Mouse (Mus musculus): ENCODE data around the gene Gorab. TPM values are rescaled to one million over a fixed set of nuclear protein-coding genes. Genes with fewer than 3 reads are reported as not detected.

Gene Gorab
- polyA plus RNA-seq, 1 experiment from 2014 or later, result 18.2 TPM

DNA sequence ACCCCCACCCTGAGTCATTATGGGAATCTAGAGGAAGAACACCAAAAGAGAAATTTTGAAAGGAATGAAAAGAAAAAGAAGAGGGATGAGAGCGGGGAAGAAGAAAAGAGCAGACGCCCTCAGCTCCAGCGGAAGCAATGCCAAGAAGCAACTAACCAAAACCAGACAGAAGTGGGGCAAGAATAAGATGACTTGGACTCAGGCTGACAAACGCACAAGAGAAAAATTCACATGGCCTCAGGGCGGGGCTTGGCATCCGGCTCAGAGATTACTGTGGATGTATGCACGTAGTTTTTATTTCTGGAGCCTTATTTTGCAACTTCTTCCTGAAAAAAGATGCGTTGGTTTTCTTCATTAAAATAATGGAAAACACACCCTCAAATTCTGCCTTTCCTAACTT, 41.3 kb downstream of the Gorab start:
- 66% methylated on average over 8 of the region's 8 CpGs for WGBS
- no peak overlapping the region for H3K4me2 ChIP-seq (replicated peaks; ENCODE audit: low read depth, low read length)
- peak overlapping the region; percentile 44; the same call in 1 of the 2 replicates for H3K27ac ChIP-seq (ENCODE audit: low read length)
- H3K9me3 ChIP-seq (ENCODE audit: control insufficient read depth, low read depth, low read length), result no peaks in the 10 kb centered on the region
- H3K4me3 ChIP-seq (ENCODE audit: low read depth, low read length), result no peak overlapping the region
- no peak for ATAC-seq (ENCODE audit: insufficient number of reproducible peaks, insufficient read depth, low FRiP score, low read depth)
- H3K27me3 ChIP-seq (ENCODE audit: control insufficient read depth, insufficient read depth, low read length), result no peaks in the 10 kb centered on the region
- H3K36me3 ChIP-seq (ENCODE audit: control insufficient read depth, insufficient read depth, low read length), result no peaks in the 10 kb centered on the region
- H3K4me1 ChIP-seq (ENCODE audit: control insufficient read depth, insufficient read depth, low read length), result 0 out of 2 replicates have a peak, but pooled peaks cover 3% of the 10 kb centered on the region
- no peak overlapping the region for H3K9ac ChIP-seq (replicated peaks; ENCODE audit: low read depth, low read length)

DNA sequence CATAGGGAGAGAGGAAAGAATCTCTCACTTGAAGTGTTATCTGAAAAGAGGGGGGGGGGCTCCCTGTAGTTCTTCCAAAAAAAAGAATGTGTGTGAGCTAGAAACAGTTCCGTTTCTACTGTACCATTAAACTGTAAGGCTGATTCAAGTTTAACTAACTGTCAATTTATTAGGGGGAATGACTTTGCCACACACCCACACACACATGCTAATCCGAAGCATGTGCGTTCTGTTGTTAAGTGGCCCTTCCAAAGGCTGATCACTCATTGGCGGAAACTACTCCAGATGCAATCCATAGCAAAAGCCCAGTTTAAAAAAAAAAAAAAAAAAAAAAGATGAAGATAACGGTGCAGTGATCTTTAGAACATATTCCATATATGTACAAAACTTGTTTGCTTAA, 42.1 kb downstream of the Gorab start:
- 51% methylated on average over 5 of the region's 5 CpGs for WGBS
- Histone ChIP-seq H3K27me3 (ENCODE audit: control insufficient read depth, insufficient read depth, low read length) (no peaks in the 10 kb centered on the region), H3K9ac (replicated peaks; ENCODE audit: low read depth, low read length) (no peak overlapping the region), H3K36me3 (ENCODE audit: control insufficient read depth, insufficient read depth, low read length) (no peaks in the 10 kb centered on the region), H3K4me1 (ENCODE audit: control insufficient read depth, insufficient read depth, low read length) (0 out of 2 replicates have a peak, but pooled peaks cover 3% of the 10 kb centered on the region), H3K4me2 (replicated peaks; ENCODE audit: low read depth, low read length) (no peak overlapping the region), H3K9me3 (ENCODE audit: control insufficient read depth, low read depth, low read length) (no peaks in the 10 kb centered on the region), H3K4me3 (ENCODE audit: low read depth, low read length) (no peak overlapping the region), H3K27ac (ENCODE audit: low read length) (no peak overlapping the region; the same call in 1 of the 2 replicates)
- no peak for ATAC-seq (ENCODE audit: insufficient number of reproducible peaks, insufficient read depth, low FRiP score, low read depth)

- Histone ChIP-seq H3K4me3 (ENCODE audit: low read depth, low read length) (no peak overlapping the region), H3K27ac (ENCODE audit: low read length) (no peak overlapping the region), H3K9me3 (ENCODE audit: control insufficient read depth, low read depth, low read length) (no peaks in the 10 kb centered on the region), H3K4me1 (ENCODE audit: control insufficient read depth, insufficient read depth, low read length) (0 out of 2 replicates have a peak, but pooled peaks cover 3% of the 10 kb centered on the region), H3K36me3 (ENCODE audit: control insufficient read depth, insufficient read depth, low read length) (no peaks in the 10 kb centered on the region), H3K4me2 (replicated peaks; ENCODE audit: low read depth, low read length) (no peak overlapping the region), H3K9ac (replicated peaks; ENCODE audit: low read depth, low read length) (no peak overlapping the region), H3K27me3 (ENCODE audit: control insufficient read depth, insufficient read depth, low read length) (no peaks in the 10 kb centered on the region)
- WGBS, result 29% methylated on average over 6 of the region's 6 CpGs
- no peak for ATAC-seq (ENCODE audit: insufficient number of reproducible peaks, insufficient read depth, low FRiP score, low read depth)
Measured at GRCm38 (mm10) chr1:163360796-163361195, 42.7 kb downstream of the Gorab start.

DNA sequence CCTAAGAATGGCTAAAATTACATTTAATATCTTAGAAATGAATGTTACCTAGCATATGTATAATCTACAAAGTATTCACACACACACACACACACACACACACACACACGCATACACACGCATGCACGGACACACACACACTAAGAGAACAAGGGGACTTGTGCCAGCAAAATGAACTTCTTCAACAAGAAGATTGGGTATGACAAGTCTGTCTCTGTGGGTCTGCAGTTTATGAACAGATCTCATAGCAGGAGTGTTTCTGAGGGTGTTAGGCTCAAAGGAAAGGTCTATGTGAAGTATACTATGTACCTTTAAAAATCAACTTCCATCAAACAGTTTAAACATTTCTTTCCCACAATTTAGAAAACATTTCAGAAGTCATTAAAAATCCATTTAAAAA, 43.9 kb downstream of the Gorab start:
- ATAC-seq (ENCODE audit: insufficient number of reproducible peaks, insufficient read depth, low FRiP score, low read depth), result no peak
- no peaks in the 10 kb centered on the region for H3K27me3 ChIP-seq (ENCODE audit: control insufficient read depth, insufficient read depth, low read length)
- H3K4me2 ChIP-seq (replicated peaks; ENCODE audit: low read depth, low read length), result no peak overlapping the region
- 0 out of 2 replicates have a peak, but pooled peaks cover 3% of the 10 kb centered on the region for H3K4me1 ChIP-seq (ENCODE audit: control insufficient read depth, insufficient read depth, low read length)
- no peak overlapping the region for H3K27ac ChIP-seq (ENCODE audit: low read length)
- H3K4me3 ChIP-seq (ENCODE audit: low read depth, low read length), result no peak overlapping the region
- H3K9ac ChIP-seq (replicated peaks; ENCODE audit: low read depth, low read length), result no peak overlapping the region
- H3K36me3 ChIP-seq (ENCODE audit: control insufficient read depth, insufficient read depth, low read length), result no peaks in the 10 kb centered on the region
- H3K9me3 ChIP-seq (ENCODE audit: control insufficient read depth, low read depth, low read length), result no peaks in the 10 kb centered on the region
- 87% methylated on average over 3 of the region's 3 CpGs for WGBS

DNA sequence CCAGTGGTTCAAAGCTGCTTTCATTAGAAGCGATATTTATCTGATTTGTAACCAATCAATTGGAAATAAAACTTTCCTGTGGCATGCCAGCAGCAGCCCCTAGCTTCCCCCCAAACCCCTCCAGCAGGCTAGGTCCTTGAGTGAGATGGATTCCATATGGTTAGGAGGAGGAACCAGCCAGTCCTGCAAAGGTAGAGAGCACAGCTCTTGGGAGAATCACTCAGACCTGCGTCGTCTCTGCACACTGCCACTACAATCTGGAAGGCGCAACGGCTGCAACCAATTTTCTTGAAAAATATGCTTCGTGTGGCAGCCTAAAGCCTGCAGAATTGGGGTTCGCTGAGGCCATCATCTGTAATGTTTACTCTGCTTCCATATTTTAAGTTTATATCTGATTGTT, 45.3 kb downstream of the Gorab start:
- no peaks in the 10 kb centered on the region for H3K9me3 ChIP-seq (ENCODE audit: control insufficient read depth, low read depth, low read length)
- no peak for ATAC-seq (ENCODE audit: insufficient number of reproducible peaks, insufficient read depth, low FRiP score, low read depth)
- H3K27me3 ChIP-seq (ENCODE audit: control insufficient read depth, insufficient read depth, low read length), result no peaks in the 10 kb centered on the region
- no peak overlapping the region for H3K27ac ChIP-seq (ENCODE audit: low read length)
- 23% methylated on average over 7 of the region's 7 CpGs for WGBS
- peak overlapping the region; percentile 12; the same call in 1 of the 2 replicates for H3K4me2 ChIP-seq (replicated peaks; ENCODE audit: low read depth, low read length)
- H3K4me1 ChIP-seq (ENCODE audit: control insufficient read depth, insufficient read depth, low read length), result 0 out of 2 replicates have a peak, but pooled peaks cover 3% of the 10 kb centered on the region
- no peaks in the 10 kb centered on the region for H3K36me3 ChIP-seq (ENCODE audit: control insufficient read depth, insufficient read depth, low read length)
- H3K9ac ChIP-seq (replicated peaks; ENCODE audit: low read depth, low read length), result no peak overlapping the region
- H3K4me3 ChIP-seq (ENCODE audit: low read depth, low read length), result no peak overlapping the region

DNA sequence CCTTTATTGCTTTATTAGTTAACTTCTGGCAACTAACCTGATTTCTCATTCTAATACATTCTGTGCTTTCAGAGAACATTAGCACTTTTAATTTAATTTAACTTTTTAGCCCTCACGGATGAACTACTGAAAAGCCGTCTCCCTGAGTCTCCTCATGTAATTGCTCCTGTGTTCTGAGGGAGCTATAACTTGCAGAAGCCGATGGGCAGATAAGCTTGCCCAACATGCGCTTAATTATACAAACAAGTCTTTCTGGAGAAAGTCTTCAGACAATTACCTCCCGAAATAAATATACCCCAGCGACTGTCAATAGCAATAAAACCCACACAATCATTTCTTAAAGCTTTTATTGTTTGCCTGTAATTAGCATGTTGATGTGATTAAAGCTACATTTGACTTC, 45.7 kb downstream of the Gorab start:
- WGBS, result 35% methylated on average over 6 of the region's 6 CpGs
- Histone ChIP-seq H3K4me2 (replicated peaks; ENCODE audit: low read depth, low read length) (peak overlapping the region; percentile 12; the same call in 1 of the 2 replicates), H3K27ac (ENCODE audit: low read length) (no peak overlapping the region), H3K4me3 (ENCODE audit: low read depth, low read length) (no peak overlapping the region), H3K4me1 (ENCODE audit: control insufficient read depth, insufficient read depth, low read length) (0 out of 2 replicates have a peak, but pooled peaks cover 3% of the 10 kb centered on the region), H3K9ac (replicated peaks; ENCODE audit: low read depth, low read length) (no peak overlapping the region), H3K27me3 (ENCODE audit: control insufficient read depth, insufficient read depth, low read length) (no peaks in the 10 kb centered on the region), H3K36me3 (ENCODE audit: control insufficient read depth, insufficient read depth, low read length) (no peaks in the 10 kb centered on the region), H3K9me3 (ENCODE audit: control insufficient read depth, low read depth, low read length) (no peaks in the 10 kb centered on the region)
- no peak for ATAC-seq (ENCODE audit: insufficient number of reproducible peaks, insufficient read depth, low FRiP score, low read depth)

DNA sequence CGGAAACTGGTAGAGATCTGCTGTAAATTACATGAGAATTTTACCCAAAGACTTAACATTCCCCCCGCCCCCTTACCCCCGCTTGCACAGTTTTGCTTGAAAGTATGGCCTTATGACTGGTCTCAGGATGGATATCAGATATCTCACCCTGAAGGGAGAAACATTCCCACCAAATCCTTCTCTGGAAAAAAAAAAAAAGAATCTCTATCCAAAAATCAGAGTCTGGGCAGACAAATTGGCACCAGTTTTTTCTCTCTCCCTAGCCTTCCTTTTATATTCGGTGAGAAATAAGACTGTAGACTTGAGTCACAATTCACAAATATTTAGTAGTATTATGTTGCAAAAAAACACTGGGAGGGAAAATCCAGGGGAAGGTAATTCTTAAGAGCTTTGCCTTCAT, 47.3 kb downstream of the Gorab start:
- H3K9ac ChIP-seq (replicated peaks; ENCODE audit: low read depth, low read length), result no peak overlapping the region
- H3K27ac ChIP-seq (ENCODE audit: low read length), result no peak overlapping the region
- no peaks in the 10 kb centered on the region for H3K36me3 ChIP-seq (ENCODE audit: control insufficient read depth, insufficient read depth, low read length)
- no peak for ATAC-seq (ENCODE audit: insufficient number of reproducible peaks, insufficient read depth, low FRiP score, low read depth)
- H3K4me3 ChIP-seq (ENCODE audit: low read depth, low read length), result no peak overlapping the region
- no peaks in the 10 kb centered on the region for H3K9me3 ChIP-seq (ENCODE audit: control insufficient read depth, low read depth, low read length)
- WGBS, result 60% methylated on average over 4 of the region's 4 CpGs
- H3K4me1 ChIP-seq (ENCODE audit: control insufficient read depth, insufficient read depth, low read length), result no peaks in the 10 kb centered on the region
- no peaks in the 10 kb centered on the region for H3K27me3 ChIP-seq (ENCODE audit: control insufficient read depth, insufficient read depth, low read length)
- no peak overlapping the region for H3K4me2 ChIP-seq (replicated peaks; ENCODE audit: low read depth, low read length)

GRCm38 (mm10) chr1:163355626-163356156, 47.8 kb downstream of the Gorab start:
- 39% methylated on average over 3 of the region's 3 CpGs for WGBS
- no peak for ATAC-seq (ENCODE audit: insufficient number of reproducible peaks, insufficient read depth, low FRiP score, low read depth)
- no peaks in the 10 kb centered on the region for H3K36me3 ChIP-seq (ENCODE audit: control insufficient read depth, insufficient read depth, low read length)
- H3K27ac ChIP-seq (ENCODE audit: low read length), result no peak overlapping the region
- H3K4me2 ChIP-seq (replicated peaks; ENCODE audit: low read depth, low read length), result no peak overlapping the region
- H3K27me3 ChIP-seq (ENCODE audit: control insufficient read depth, insufficient read depth, low read length), result no peaks in the 10 kb centered on the region
- H3K9ac ChIP-seq (replicated peaks; ENCODE audit: low read depth, low read length), result no peak overlapping the region
- no peaks in the 10 kb centered on the region for H3K9me3 ChIP-seq (ENCODE audit: control insufficient read depth, low read depth, low read length)
- H3K4me1 ChIP-seq (ENCODE audit: control insufficient read depth, insufficient read depth, low read length), result no peaks in the 10 kb centered on the region
- no peak overlapping the region for H3K4me3 ChIP-seq (ENCODE audit: low read depth, low read length)

DNA sequence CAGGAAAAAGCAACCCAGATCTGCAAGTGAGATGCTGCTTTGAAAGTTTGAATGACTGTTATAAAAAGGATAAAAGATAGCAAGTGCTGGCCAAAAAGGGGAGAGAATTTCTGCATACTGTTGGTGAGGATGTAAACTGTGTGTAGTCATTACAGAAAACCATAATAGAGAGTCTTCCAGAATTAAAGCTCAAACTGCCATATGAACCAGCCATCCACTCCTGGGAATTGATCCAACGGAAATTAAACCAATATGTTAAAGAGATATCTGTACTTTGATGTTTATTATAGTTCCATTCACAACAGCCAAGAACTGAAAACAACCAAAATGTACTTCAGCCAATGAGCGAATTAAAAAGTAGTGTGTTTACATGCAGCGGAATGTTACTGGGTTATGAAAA, 52.5 kb downstream of the Gorab start:
- WGBS, result 83% methylated on average over 3 of the region's 3 CpGs
- no peak for ATAC-seq (ENCODE audit: insufficient number of reproducible peaks, insufficient read depth, low FRiP score, low read depth)

More for the DNA sequence above, 52.5 kb downstream of the Gorab start:
- Histone ChIP-seq H3K9me3 (ENCODE audit: control insufficient read depth, low read depth, low read length) (no peaks in the 10 kb centered on the region), H3K27ac (ENCODE audit: low read length) (no peak overlapping the region), H3K4me3 (ENCODE audit: low read depth, low read length) (no peak overlapping the region), H3K27me3 (ENCODE audit: control insufficient read depth, insufficient read depth, low read length) (no peaks in the 10 kb centered on the region), H3K9ac (replicated peaks; ENCODE audit: low read depth, low read length) (no peak overlapping the region), H3K4me1 (ENCODE audit: control insufficient read depth, insufficient read depth, low read length) (no peaks in the 10 kb centered on the region), H3K4me2 (replicated peaks; ENCODE audit: low read depth, low read length) (no peak overlapping the region), H3K36me3 (ENCODE audit: control insufficient read depth, insufficient read depth, low read length) (no peaks in the 10 kb centered on the region)

All from stomach, embryonic 14.5 days (tissue).